Mouse (Mus musculus): ENCODE measurements around the gene Stx18. TPM values are rescaled to one million over a fixed set of nuclear protein-coding genes. Genes with fewer than 3 reads are reported as not detected.

The Stx18 gene
- polyA plus RNA-seq, 1 experiment: 31.6 TPM

DNA sequence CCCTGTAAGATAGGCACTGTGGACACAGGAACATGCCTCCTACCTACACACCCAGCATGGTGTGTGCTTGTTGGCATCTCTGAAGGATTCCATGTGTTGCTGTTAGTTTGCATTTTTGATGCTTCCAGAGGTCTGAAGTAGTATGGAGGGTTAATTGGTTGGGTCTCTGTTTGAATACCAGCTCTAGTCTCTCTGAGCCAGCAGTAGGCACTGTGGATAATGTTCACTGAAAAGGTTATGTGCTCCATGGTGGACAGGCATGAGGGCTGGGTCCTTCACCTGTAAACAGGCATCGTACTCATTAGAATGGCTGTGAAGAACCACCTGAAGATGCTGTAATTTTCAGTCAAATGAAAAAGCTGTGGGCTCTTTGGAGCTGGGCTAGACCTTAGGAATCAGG lies 41.9 kb downstream of the Stx18 start:
- no peaks in the 10 kb centered on the region for H3K36me3 ChIP-seq (ENCODE audit: control insufficient read depth, insufficient read depth, low read length)
- TF ChIP-seq CTCF (IDR thresholded peaks at IDR 0.05; ENCODE audit: control insufficient read depth, insufficient read depth, insufficient replicate concordance, low read depth, low read length) (no peak), POLR2A (IDR thresholded peaks at IDR 0.05; ENCODE audit: control insufficient read depth, low read depth, low read length) (no peak)
- H3K27ac ChIP-seq (ENCODE audit: control insufficient read depth, insufficient read depth, low read depth, low read length): no peak overlapping the region
- H3K4me3 ChIP-seq (ENCODE audit: control insufficient read depth, low read depth, low read length): no peak overlapping the region
- no peaks in the 10 kb centered on the region for H3K27me3 ChIP-seq (ENCODE audit: control insufficient read depth, insufficient read depth, low read length)
- H3K4me1 ChIP-seq (ENCODE audit: control insufficient read depth, insufficient read depth, low read length): no peaks in the 10 kb centered on the region

DNA sequence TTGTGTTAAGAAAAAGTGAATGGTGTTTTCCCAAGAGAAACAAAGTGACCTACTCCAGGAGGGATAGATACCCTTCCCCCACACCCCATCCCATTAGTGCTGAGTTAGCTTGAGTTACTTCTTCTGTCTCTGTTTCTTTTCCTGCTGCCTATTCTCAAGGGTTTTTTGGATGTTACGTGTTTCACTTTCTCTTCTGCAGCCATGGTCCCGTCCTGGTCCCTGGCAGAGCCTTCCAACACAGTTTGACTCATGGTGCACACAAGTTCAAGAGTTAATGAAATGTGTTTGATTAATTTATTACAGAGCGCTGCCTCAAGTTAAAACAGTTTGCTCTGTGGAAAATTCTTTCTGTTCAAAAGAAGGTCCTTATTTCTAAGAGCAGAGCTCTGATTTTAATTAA lies 44.0 kb downstream of the Stx18 start:
- TF ChIP-seq POLR2A (IDR thresholded peaks at IDR 0.05; ENCODE audit: control insufficient read depth, low read depth, low read length) (no peak), CTCF (IDR thresholded peaks at IDR 0.05; ENCODE audit: control insufficient read depth, insufficient read depth, insufficient replicate concordance, low read depth, low read length) (no peak)
- H3K36me3 ChIP-seq (ENCODE audit: control insufficient read depth, insufficient read depth, low read length): no peaks in the 10 kb centered on the region
- no peak overlapping the region for H3K27ac ChIP-seq (ENCODE audit: control insufficient read depth, insufficient read depth, low read depth, low read length)
- H3K4me1 ChIP-seq (ENCODE audit: control insufficient read depth, insufficient read depth, low read length): no peaks in the 10 kb centered on the region
- peak overlapping the region; percentile 14; the same call in 1 of the 2 replicates for H3K4me3 ChIP-seq (ENCODE audit: control insufficient read depth, low read depth, low read length)
- no peaks in the 10 kb centered on the region for H3K27me3 ChIP-seq (ENCODE audit: control insufficient read depth, insufficient read depth, low read length)

DNA sequence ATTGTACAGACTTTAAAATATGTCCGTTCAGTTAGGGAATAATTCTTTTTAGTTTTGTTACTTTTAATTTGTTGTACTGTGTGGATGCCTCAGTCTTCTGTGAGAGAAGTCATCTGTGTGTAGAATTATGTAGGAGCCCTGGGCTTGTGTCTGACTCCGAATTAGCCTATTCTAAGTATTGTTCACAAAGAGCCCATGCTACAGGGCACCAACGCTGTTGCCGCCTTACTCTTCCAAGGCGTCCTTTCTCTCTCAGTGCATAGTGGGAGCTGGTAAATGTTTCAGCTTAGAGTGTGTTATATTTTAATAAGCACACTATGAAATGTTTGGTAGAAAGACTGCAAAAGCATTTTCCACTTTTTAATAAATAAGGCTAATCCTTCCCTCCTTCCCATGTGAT lies 44.8 kb downstream of the Stx18 start:
- H3K4me1 ChIP-seq (ENCODE audit: control insufficient read depth, insufficient read depth, low read length): no peaks in the 10 kb centered on the region
- no peak overlapping the region for H3K27ac ChIP-seq (ENCODE audit: control insufficient read depth, insufficient read depth, low read depth, low read length)
- H3K27me3 ChIP-seq (ENCODE audit: control insufficient read depth, insufficient read depth, low read length): no peaks in the 10 kb centered on the region
- no peak overlapping the region for H3K4me3 ChIP-seq (ENCODE audit: control insufficient read depth, low read depth, low read length)
- TF ChIP-seq CTCF (IDR thresholded peaks at IDR 0.05; ENCODE audit: control insufficient read depth, insufficient read depth, insufficient replicate concordance, low read depth, low read length): no peak
- no peak for TF ChIP-seq POLR2A (IDR thresholded peaks at IDR 0.05; ENCODE audit: control insufficient read depth, low read depth, low read length)
- no peaks in the 10 kb centered on the region for H3K36me3 ChIP-seq (ENCODE audit: control insufficient read depth, insufficient read depth, low read length)

DNA sequence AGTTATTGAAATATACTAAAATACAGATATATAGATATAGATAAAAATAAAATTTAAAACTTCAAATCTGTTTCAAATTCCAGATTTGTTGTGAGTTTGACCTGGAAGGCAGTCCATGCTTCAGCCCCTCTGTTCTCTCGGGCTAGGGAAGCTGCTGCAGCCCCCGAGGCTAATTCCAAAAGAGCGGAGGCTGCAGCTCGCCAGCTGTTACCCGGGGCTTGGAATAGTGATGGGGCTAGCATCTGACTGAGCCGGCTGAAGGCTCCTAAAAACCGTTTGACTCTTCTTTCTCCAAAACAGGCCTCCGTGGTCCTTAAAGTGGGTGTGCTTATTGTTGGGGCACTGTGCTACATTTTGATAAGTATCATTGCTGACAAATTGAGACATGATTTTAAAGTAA lies 46.1 kb downstream of the Stx18 start:
- TF ChIP-seq POLR2A (IDR thresholded peaks at IDR 0.05; ENCODE audit: control insufficient read depth, low read depth, low read length): no peak
- TF ChIP-seq CTCF (IDR thresholded peaks at IDR 0.05; ENCODE audit: control insufficient read depth, insufficient read depth, insufficient replicate concordance, low read depth, low read length): no peak
- H3K36me3 ChIP-seq (ENCODE audit: control insufficient read depth, insufficient read depth, low read length): no peaks in the 10 kb centered on the region
- H3K4me3 ChIP-seq (ENCODE audit: control insufficient read depth, low read depth, low read length): no peak overlapping the region
- H3K4me1 ChIP-seq (ENCODE audit: control insufficient read depth, insufficient read depth, low read length): no peaks in the 10 kb centered on the region
- no peak overlapping the region for H3K27ac ChIP-seq (ENCODE audit: control insufficient read depth, insufficient read depth, low read depth, low read length)
- H3K27me3 ChIP-seq (ENCODE audit: control insufficient read depth, insufficient read depth, low read length): no peaks in the 10 kb centered on the region

DNA sequence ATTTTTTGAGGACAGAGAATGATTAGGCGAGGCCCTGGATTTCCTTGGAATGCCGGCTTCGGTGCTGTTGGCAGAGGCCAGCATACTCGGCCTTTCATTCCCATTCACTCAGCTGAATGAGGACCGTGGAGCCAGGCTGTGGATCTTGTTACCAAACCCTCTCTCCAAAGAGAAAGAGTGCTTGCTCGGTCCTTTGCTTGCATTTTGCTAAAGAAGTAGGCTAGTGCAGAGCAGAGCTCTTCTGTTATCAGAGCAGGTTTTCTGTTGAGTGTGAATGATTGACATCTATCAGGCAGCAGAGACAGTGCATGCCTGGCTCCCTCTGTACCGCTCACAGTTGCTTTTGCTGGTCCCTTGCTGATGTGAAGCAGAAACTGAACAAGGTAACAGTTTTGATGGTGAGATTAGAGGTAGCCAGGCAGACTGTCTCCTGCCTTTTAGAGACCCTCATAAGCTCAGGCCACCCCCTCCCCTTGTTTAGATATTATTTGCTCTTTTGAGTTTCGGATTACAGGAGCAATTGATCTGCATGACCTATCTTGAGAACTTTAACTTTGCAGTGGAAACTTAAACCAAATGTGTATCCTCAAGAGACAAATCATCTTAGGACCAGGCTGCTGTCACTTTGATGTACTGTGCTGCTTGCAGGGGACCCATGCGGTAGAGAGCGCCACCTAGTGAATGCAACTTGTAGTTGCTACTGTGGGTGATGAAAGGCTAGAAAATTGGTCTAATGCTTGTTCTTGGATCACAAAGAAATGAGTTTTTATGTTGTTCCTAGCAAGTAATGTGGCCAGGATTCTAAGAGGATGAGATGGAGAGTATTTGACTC lies 47.2 kb downstream of the Stx18 start:
- H3K4me3 ChIP-seq (ENCODE audit: control insufficient read depth, low read depth, low read length): no peak overlapping the region
- H3K27ac ChIP-seq (ENCODE audit: control insufficient read depth, insufficient read depth, low read depth, low read length): no peak overlapping the region
- H3K27me3 ChIP-seq (ENCODE audit: control insufficient read depth, insufficient read depth, low read length): no peaks in the 10 kb centered on the region
- no peaks in the 10 kb centered on the region for H3K36me3 ChIP-seq (ENCODE audit: control insufficient read depth, insufficient read depth, low read length)
- no peaks in the 10 kb centered on the region for H3K4me1 ChIP-seq (ENCODE audit: control insufficient read depth, insufficient read depth, low read length)
- peak; percentile 77; the same call in 1 of the 2 replicates for TF ChIP-seq CTCF (IDR thresholded peaks at IDR 0.05; ENCODE audit: control insufficient read depth, insufficient read depth, insufficient replicate concordance, low read depth, low read length)
- TF ChIP-seq POLR2A (IDR thresholded peaks at IDR 0.05; ENCODE audit: control insufficient read depth, low read depth, low read length): no peak

DNA sequence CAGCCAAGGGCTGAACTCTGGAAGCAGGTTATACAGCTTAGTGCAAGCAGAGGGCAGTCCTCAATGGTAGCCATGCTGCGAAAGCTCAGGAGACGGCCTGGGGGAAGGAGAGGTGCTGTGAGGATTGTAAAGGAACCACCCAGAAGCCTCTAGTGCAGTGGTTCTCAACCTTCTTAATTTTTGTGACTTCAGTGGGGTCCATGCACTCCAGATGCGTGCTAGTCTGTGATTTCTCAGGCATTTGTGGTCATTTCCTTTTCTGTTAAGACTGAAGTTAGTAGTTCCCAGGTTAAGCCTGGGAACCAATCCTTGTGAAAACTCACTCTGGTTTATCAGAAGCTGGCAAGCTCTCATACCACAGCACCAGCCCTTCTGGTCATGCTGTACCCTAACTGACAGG lies 51.6 kb downstream of the Stx18 start:
- H3K4me3 ChIP-seq (ENCODE audit: control insufficient read depth, low read depth, low read length): no peak overlapping the region
- no peaks in the 10 kb centered on the region for H3K27me3 ChIP-seq (ENCODE audit: control insufficient read depth, insufficient read depth, low read length)
- no peaks in the 10 kb centered on the region for H3K36me3 ChIP-seq (ENCODE audit: control insufficient read depth, insufficient read depth, low read length)
- no peaks in the 10 kb centered on the region for H3K4me1 ChIP-seq (ENCODE audit: control insufficient read depth, insufficient read depth, low read length)
- no peak for TF ChIP-seq CTCF (IDR thresholded peaks at IDR 0.05; ENCODE audit: control insufficient read depth, insufficient read depth, insufficient replicate concordance, low read depth, low read length)
- TF ChIP-seq POLR2A (IDR thresholded peaks at IDR 0.05; ENCODE audit: control insufficient read depth, low read depth, low read length): no peak
- H3K27ac ChIP-seq (ENCODE audit: control insufficient read depth, insufficient read depth, low read depth, low read length): no peak overlapping the region

DNA sequence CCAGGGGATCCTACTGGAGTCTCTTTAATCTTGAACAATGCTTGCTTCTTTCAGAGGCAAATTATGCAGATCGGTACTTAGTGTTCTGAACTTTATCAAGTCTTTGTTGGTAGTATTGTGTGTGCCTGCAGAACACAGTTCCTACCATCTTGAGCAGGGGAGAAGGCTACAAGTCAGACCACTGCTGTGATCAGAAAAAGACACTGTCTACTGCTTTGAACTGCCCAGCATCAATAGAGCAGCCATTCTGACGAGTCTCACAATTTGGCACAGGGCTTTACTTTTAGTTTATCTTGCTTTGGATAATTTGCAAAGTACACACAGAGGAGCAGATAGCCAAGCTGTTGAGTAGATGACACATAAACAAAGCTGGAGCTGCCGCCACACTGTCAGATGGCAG lies 52.0 kb downstream of the Stx18 start:
- H3K36me3 ChIP-seq (ENCODE audit: control insufficient read depth, insufficient read depth, low read length): no peaks in the 10 kb centered on the region
- H3K27ac ChIP-seq (ENCODE audit: control insufficient read depth, insufficient read depth, low read depth, low read length): no peak overlapping the region
- H3K4me3 ChIP-seq (ENCODE audit: control insufficient read depth, low read depth, low read length): no peak overlapping the region
- H3K4me1 ChIP-seq (ENCODE audit: control insufficient read depth, insufficient read depth, low read length): no peaks in the 10 kb centered on the region
- H3K27me3 ChIP-seq (ENCODE audit: control insufficient read depth, insufficient read depth, low read length): no peaks in the 10 kb centered on the region
- TF ChIP-seq POLR2A (IDR thresholded peaks at IDR 0.05; ENCODE audit: control insufficient read depth, low read depth, low read length): no peak

All from testis, adult 2 months (tissue).